Mouse (Mus musculus): ENCODE data around the gene Pts.

The Pts gene

DNA sequence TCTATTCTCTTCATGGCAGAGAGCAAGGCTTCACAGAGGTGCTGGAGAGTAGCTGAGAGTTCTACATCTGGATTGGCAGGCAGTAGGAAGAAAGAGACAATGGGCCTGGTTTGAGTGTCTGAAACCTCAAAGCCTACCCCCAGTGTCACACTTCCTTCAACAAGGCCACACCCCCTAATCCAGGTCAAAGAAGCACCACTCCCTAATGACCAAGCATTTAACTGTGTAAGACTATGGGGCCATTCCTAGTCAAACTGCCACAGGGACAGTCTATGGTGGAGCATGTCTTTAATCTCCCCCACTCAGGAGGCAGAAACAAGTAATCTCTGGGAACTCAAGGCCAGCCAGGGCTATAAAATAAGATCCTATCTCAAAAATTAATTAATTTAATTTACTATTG is 37.7 kb downstream of the Pts start:
- DNase-seq (ENCODE audit: low spot score) = no peak

DNA sequence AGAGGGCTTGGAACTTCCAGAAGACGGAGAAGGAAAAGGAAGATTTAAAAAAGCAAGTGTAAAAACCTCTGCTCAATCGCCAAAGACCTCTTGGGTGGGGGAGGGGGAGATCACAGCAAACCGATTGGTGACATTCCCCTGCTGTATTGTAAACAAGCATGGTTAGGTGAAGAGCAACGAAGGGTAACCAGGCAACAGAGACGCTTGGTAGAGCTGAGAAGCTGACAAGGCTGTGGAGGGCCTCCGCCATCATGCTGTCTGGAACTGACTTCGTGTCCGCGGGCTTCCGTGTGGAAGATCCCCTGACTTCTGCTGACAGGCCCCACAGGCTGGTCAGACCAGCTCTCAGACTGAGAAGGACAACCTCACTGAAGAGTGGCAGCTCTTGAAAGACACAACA is 43.0 kb downstream of the Pts start:
- DNase-seq (ENCODE audit: low spot score) = peak; percentile 69

DNA sequence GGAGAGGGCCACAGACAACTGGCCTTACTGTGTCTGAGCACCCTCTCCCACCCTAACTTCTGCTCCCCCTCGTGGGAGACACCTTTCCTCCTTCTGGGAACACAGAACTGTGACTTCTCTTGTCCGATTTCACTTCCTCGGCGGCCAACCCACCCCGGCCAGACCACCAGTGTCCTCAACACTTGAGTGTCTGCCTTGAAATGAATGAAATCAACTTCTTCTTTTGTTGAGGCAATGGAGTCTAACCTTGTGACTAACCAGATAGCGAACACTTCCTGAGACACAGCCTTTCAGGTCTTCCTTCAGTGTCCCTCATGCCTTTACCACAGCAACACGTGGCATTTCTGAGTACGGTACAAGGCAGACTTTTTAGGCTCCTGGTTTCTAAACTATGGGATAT is 45.8 kb downstream of the Pts start:
- no peak for DNase-seq (ENCODE audit: low spot score)

DNA sequence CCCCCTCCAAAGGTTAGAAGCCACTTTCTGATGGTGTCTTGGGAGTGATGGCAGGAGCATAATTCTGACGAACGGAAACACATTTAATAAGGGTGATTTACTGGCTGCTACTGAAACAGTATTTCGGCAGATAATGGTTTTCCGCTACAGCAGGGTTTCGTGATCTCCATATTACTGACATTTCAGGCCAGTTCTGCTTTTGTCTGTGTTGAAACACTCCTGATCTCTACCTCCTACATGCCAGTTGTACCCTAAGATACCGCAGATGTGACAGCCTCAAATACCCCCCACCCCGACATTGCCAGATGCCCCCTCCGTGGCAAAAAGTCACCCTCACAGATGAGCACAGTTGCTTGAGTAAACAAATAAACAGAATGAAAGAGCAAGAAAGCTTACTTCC is 49.0 kb downstream of the Pts start:
- no peak for DNase-seq (ENCODE audit: low spot score)

DNA sequence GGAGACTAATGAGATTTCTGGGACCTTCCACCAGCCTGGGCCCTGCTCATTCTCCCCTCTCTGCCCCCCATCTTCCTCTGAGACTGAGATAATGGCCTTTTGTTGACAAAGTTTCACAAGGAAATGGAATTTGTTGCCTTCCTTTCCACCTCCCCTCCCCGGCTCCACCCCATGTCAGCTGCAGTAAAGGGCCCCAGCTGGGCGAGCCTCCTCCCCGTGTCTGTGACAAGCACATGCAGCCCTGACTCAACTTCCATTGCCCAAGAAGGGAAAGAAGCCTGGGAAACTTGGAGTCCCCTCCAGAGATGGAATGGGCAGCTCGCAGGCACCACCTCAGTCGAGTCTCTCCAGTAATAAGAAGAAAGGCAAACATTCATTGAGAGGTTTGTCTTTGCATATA is 49.7 kb downstream of the Pts start:
- DNase-seq (ENCODE audit: low spot score) = no peak

DNA sequence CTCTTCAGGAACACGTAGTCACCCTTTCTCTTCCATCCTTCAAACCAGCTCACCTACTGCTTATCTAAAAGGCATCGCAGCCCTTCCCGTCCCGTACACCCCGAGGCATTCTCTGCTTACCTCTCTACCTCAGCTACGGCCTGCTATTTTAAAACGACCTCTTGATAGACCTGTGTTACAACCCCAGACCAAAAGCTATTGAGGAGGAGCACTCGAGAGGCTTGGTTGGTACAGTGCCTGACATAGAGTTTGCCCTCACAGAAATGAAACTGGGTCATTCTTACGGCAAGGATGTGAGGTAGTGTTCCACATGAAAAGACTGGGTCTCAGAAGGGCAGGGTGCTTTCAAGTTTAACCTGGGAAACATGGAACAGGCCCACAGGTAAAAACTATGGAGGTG is 51.3 kb downstream of the Pts start:
- no peak for DNase-seq (ENCODE audit: low spot score)

DNA sequence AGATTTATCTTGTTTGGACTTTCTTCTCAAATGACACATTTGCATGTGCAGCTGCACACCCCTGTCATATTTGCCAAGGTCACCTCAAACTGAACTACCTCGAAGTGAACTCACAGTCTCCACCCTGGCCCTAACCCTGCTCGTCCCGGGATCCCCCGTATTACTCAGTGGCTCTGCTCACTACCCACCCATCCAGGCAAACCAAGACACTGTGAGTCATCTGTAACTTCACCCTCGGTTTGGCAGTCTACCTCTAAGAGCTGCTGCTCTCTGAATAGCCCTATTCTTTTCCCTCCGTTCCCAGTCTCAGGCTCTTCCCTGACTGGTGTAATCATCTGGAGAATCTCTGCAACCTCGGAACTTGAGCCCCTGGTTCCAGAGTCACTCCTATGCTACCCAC is 51.9 kb downstream of the Pts start:
- DNase-seq (ENCODE audit: low spot score) = no peak

DNA sequence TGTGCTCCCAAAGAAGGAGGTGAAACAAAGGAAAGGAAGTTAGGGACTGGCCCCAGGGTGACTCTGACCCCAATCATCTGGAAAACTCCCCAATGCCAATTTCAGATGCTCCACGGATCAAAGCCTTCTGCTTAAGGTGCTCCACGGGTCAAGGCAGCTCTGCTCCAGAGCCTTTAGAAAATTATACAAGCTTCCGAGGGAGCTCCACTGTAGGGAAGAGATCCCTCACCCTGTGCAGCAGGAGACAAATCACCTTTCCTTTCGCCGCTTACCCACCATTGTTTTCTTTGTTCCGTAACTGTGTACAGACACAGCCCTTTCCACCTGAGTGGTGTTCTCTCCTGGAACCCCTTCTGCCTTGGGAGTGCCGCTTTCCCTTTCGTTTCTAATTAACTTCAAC is 52.8 kb downstream of the Pts start:
- no peak for DNase-seq (ENCODE audit: low spot score)

DNA sequence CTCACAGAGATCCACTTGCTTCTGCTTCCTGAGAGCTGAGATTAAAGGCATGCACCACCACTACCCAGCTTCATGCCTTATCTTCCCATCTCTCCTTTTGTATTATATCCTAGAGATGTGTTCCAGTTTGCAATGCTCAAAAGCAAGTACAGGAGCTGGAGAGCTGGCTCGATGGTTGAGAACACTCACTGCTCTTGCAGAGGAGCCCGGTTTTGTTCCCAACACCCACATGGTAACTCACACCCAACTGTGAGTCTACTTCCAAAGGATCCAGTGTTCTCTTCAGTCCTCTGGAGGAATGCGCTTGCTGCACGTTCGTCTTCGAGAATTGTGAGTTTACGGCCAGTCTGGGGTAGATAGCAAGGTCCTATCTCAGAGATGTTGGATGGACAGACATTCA is 53.2 kb downstream of the Pts start:
- no peak for DNase-seq (ENCODE audit: low spot score)
